Mouse (Mus musculus): ENCODE data around the gene Wdr82.
A peak's percentile ranks its signal among the peaks of the same experiment; 100 is the strongest.

Gene Wdr82

DNA sequence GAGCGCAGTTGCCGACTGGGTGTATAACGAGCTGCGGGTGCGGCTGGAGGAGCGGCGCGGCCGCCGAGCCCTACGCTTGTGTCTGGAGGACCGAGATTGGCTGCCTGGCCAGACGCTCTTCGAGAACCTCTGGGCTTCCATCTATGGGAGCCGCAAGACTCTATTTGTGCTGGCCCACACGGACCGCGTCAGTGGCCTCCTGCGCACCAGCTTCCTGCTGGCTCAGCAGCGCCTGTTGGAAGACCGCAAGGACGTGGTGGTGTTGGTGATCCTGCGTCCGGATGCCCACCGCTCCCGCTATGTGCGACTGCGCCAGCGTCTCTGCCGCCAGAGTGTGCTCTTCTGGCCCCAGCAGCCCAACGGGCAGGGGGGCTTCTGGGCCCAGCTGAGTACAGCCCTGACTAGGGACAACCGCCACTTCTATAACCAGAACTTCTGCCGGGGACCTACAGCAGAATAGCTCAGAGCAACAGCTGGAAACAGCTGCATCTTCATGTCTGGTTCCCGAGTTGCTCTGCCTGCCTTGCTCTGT is 55.5 kb downstream of the Wdr82 start:
- peak; percentile 52 for DNase-seq

DNA sequence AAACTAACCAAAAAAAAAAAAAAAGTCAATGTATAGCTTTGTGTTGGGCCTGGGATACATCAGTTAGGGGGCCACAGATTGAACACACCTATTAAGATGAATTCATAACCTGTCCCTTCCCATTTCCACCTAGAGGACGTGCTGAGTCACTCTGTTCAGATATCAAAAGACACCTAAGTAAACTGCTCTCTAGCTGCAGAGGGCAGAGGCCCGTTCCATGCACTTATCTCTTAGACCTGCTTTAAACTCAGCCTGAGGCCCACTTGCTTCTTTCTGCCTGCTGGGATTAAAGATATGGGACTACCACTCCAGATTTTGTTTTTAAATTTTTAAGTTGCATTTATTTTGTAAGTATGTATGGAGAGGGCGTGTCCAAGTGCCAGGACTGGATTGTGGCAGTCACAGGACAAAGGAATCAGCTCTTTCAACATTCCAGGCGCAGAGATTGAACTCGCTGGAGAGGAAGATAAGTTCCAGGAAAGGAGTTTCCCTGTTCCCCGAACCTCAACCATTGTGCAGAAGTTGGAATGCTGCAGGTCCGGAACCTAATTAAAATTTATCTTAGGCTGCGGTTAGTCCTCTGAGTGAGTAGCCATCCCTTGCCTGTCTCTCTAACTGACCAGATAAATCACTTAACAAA is 57.2 kb downstream of the Wdr82 start:
- peak; percentile 62 for DNase-seq

- DNase-seq = no peak
Observed at GRCm38 (mm10) chr9:106230051-106230733, 59.5 kb downstream of the Wdr82 start.

DNA sequence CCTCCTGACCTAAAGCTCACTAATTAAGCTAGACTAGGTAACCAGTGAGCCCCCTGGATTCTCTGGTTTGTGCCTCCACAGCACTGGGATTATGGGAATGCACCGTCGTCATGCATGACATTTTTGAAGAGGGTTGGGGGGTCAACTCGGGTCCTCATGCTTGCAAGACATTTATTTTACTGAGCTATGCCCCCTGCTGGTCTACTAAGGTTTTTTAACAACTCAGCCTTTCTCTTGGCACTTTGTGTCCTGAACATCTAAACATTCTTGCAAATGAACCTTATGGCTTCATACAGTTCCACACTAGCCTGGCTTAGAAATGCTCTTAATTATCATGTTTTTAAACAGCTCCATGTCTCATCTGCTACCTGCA is 60.0 kb downstream of the Wdr82 start:
- DNase-seq = peak; percentile 59

GRCm38 (mm10) chr9:106231220-106231619 is 60.5 kb downstream of the Wdr82 start:
- peak; percentile 66 for DNase-seq

- no peak for DNase-seq
Observed at GRCm38 (mm10) chr9:106231816-106232215, 61.1 kb downstream of the Wdr82 start.

DNA sequence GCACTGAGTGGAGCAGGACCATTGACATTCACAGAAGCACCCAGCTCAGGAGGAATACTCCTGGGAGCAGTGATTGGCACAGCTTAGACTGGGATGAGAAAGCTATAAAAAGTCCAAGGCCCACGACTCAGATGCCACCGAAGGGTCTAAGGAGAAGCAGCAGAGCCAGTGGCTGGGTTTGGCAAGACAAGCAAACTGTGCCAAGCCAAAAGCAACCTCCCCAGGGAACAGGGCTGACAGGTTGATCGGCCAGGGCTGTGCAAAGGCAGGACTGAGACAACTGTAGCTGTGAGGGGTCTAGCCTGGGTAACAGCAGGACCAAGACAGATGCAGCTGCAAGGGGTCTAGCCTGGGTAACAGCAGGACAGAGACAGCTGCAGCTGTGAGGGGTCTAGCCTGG is 62.2 kb downstream of the Wdr82 start:
- DNase-seq = no peak

- DNase-seq = no peak
Observed at GRCm38 (mm10) chr9:106233953-106234352, 63.2 kb downstream of the Wdr82 start.

DNA sequence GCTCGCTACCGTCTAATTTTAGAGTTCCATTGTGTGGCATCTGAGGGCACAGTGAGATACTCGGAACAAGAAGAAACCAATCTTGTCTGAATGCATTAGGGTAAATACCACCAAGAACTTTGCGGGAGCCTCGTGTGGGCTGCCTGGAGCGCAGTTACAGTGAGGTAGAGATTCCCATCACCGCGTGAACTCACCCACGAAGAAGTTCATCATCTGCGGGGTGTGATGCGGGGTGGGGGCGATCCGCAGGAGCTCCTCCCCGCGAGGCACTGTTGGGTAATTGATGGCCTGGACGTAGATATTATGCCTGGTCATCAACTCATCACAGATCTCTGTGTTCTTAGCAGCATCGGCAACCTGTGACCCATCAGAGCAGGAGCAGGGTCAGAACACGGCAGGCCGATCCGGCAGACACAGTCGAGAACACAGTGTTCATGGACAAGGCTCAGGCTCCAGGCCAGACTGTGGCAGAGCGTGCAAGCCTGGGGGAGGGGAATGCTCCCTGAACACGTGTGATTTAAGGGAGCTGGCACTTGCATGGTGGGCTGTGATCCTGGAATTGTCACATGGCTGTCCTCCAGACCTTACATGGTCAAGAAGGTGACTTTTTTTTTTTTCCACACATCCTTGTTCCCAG is 64.6 kb downstream of the Wdr82 start:
- DNase-seq = peak; percentile 71

- peak; percentile 67 for DNase-seq
Observed at GRCm38 (mm10) chr9:106236156-106236817, 65.6 kb downstream of the Wdr82 start.

DNA sequence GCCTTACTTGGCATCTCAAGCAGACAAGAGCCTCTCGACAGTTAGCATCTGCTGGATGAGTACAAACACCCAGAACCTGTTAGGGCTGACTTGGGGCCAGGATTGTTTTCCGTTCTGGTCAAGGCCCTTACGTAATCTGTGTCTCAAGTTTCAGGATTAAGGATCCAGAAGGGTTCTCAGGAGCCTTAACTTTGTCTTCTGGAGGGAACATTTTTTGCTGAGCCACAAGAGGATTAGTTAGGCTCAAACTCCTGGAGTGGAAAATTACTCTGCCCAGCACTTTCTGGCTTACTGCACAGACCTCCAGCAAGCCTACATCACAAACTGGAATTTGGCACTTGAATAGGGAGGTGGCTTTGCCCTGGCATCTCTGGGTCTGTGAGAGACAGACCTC is 66.1 kb downstream of the Wdr82 start:
- DNase-seq = peak; percentile 89

DNA sequence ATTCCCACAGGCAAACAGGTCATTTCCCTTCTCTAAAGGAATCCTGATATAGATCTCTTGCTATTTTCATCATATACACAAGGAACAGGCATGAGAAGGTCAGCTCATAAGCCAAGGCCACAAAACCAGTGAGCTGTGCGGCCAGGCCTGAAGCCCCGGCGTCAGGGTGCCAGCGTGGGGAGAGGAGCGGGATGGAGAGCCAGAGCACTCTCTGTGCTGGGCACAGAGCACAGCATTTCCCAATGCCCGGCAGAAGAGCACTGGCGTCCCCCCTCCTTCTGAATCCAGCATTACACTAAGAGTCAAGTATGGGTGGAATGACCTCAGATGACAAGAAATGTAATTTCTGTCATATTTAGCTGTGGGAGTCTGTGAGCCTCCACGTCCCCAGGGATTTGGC is 66.7 kb downstream of the Wdr82 start:
- DNase-seq = no peak

- DNase-seq = no peak
Observed at GRCm38 (mm10) chr9:106237878-106238277, 67.2 kb downstream of the Wdr82 start.

Measured in lung, postnatal 36 days (tissue).